Mouse (Mus musculus) heart, embryonic 12.5 days (tissue): ENCODE results near the gene Akap11. TPM values are rescaled to one million over a fixed set of nuclear protein-coding genes. Genes with fewer than 3 reads are reported as not detected.

Experiments used
- ATAC-seq: fragments of 200-750 bp; cut with Nextera tagmentation; 2 replicates; pipeline ENCODE4 v1.8.0; 2017; ENCODE audit warnings: moderate TSS enrichment, moderate library complexity; ENCODE audit not compliant: insufficient number of reproducible peaks, low FRiP score
- H3K27ac ChIP-seq: fragments of 300-500 bp; sonication (generic); 2 replicates; pipeline ENCODE4 v1.5.1; 2016; ENCODE audit warnings: mild to moderate bottlenecking, moderate library complexity; ENCODE audit not compliant: poor library complexity, severe bottlenecking
- H3K27me3 ChIP-seq: fragments of 300-500 bp; sonication (generic); replicated peaks from 2 replicates; pipeline ENCODE4 v1.6.1; 2016; ENCODE audit warnings: mild to moderate bottlenecking, moderate library complexity
- H3K36me3 ChIP-seq: fragments of 300-500 bp; sonication (generic); 2 replicates; pipeline ENCODE4 v1.6.1; 2016; ENCODE audit warnings: mild to moderate bottlenecking, moderate library complexity
- H3K4me1 ChIP-seq: fragments of 300-500 bp; sonication (generic); replicated peaks from 2 replicates; pipeline ENCODE4 v1.6.1; 2016; ENCODE audit warnings: mild to moderate bottlenecking
- H3K4me2 ChIP-seq: fragments of 300-500 bp; sonication (generic); 2 replicates; pipeline ENCODE4 v1.6.1; 2016; ENCODE audit warnings: mild to moderate bottlenecking, moderate library complexity
- H3K4me3 ChIP-seq: fragments of 300-500 bp; sonication (generic); 2 replicates; pipeline ENCODE4 v1.5.1; 2016; ENCODE audit warnings: mild to moderate bottlenecking
- H3K9ac ChIP-seq: fragments of 300-500 bp; sonication (generic); 2 replicates; pipeline ENCODE4 v1.6.1; 2016; ENCODE audit warnings: mild to moderate bottlenecking, moderate library complexity
- H3K9me3 ChIP-seq: fragments of 300-500 bp; sonication (generic); replicated peaks from 2 replicates; pipeline ENCODE4 v1.6.1; 2016; ENCODE audit warnings: mild to moderate bottlenecking, moderate library complexity
- WGBS: fragments of 180-500 bp; shearing (Covaris S2); methylation state at CpG from one replicate; pipeline ENCODE4 v1.1.7; 2016; 5-methylcytosine and 5-hydroxymethylcytosine counted together
- polyA plus RNA-seq: library from polyadenylated mRNA; unstranded; fragments of >200 nt; fragmentation: Nextera tagmentation; extraction: Ambion mirVana; gene quantifications from 2 replicates; pipeline ENCODE4 v1.2.1, GENCODE M21; 2016

Akap11 gene
- polyA plus RNA-seq, 1 experiment from 2014 or later = 20.0 TPM

- no peak overlapping the region for H3K4me3 ChIP-seq
- no peak overlapping the region for H3K27ac ChIP-seq
- peaks cover 5% of the 10 kb centered on the region for H3K9me3 ChIP-seq
- no peaks in the 10 kb centered on the region for H3K4me1 ChIP-seq
- no peak for ATAC-seq
- 86% methylated on average over 12 of the region's 12 CpGs for WGBS
- no peak overlapping the region for H3K4me2 ChIP-seq
- H3K36me3 ChIP-seq = no peaks in the 10 kb centered on the region
- H3K27me3 ChIP-seq = no peaks in the 10 kb centered on the region
- no peak overlapping the region for H3K9ac ChIP-seq
Observed at GRCm38 (mm10) chr14:78448017-78448416, 88.6 kb downstream of the Akap11 start.

- Histone ChIP-seq H3K4me2 (no peak overlapping the region), H3K4me3 (no peak overlapping the region), H3K4me1 (no peaks in the 10 kb centered on the region), H3K9ac (no peak overlapping the region), H3K9me3 (peaks cover 5% of the 10 kb centered on the region), H3K27ac (no peak overlapping the region), H3K27me3 (no peaks in the 10 kb centered on the region), H3K36me3 (no peaks in the 10 kb centered on the region)
- ATAC-seq = no peak
- 64% methylated on average over 3 of the region's 3 CpGs for WGBS
Observed at GRCm38 (mm10) chr14:78447542-78447941, 89.1 kb downstream of the Akap11 start.

Other genes with a start within 250 kb of the Akap11 start
- 0.10 and 0.44 TPM in 2 replicates for gene Tnfsf11, start 228.8 kb downstream of the Akap11 start, polyA plus RNA-seq
- gene Dgkh, start 196.0 kb upstream of the Akap11 start, polyA plus RNA-seq = 2.5 and 2.8 TPM in 2 replicates